Mouse (Mus musculus): Measurements from ENCODE around the gene Meioc.

The Meioc gene

GRCm38 (mm10) chr11:102663416-102663815 is at the start of gene Meioc:
Gene Meioc (plus strand): TSS chr11:102663716.
- DNase-seq (ENCODE audit: low spot score), result no peak

GRCm38 (mm10) chr11:102619449-102619848 is 44.1 kb upstream of the Meioc start:
- no peak for DNase-seq (ENCODE audit: low spot score)

- DNase-seq (ENCODE audit: low spot score), result peak; percentile 62
Measured at GRCm38 (mm10) chr11:102623876-102624789, 39.4 kb upstream of the Meioc start.

- peak; percentile 80 for DNase-seq (ENCODE audit: low spot score)
Measured at GRCm38 (mm10) chr11:102624888-102625407, 38.6 kb upstream of the Meioc start.

- DNase-seq (ENCODE audit: low spot score), result no peak
Measured at GRCm38 (mm10) chr11:102627171-102627931, 36.2 kb upstream of the Meioc start.

- DNase-seq (ENCODE audit: low spot score), result no peak
Measured at GRCm38 (mm10) chr11:102628529-102628928, 35.0 kb upstream of the Meioc start.

GRCm38 (mm10) chr11:102629375-102629774 is 34.1 kb upstream of the Meioc start:
- DNase-seq (ENCODE audit: low spot score), result no peak

GRCm38 (mm10) chr11:102630731-102631130 is 32.8 kb upstream of the Meioc start:
- no peak for DNase-seq (ENCODE audit: low spot score)

- DNase-seq (ENCODE audit: low spot score), result no peak
Measured at GRCm38 (mm10) chr11:102631203-102631602, 32.3 kb upstream of the Meioc start.

GRCm38 (mm10) chr11:102632725-102633124 is 30.8 kb upstream of the Meioc start:
- no peak for DNase-seq (ENCODE audit: low spot score)

GRCm38 (mm10) chr11:102633379-102633778 is 30.1 kb upstream of the Meioc start:
- DNase-seq (ENCODE audit: low spot score), result no peak

- peak; percentile 35 for DNase-seq (ENCODE audit: low spot score)
Measured at GRCm38 (mm10) chr11:102636887-102637286, 26.6 kb upstream of the Meioc start.

GRCm38 (mm10) chr11:102643891-102644382 is 19.6 kb upstream of the Meioc start:
- peak; percentile 25 for DNase-seq (ENCODE audit: low spot score)

GRCm38 (mm10) chr11:102646226-102646625 is 17.3 kb upstream of the Meioc start:
- DNase-seq (ENCODE audit: low spot score), result no peak

GRCm38 (mm10) chr11:102647885-102648284 is 15.6 kb upstream of the Meioc start:
- DNase-seq (ENCODE audit: low spot score), result no peak

GRCm38 (mm10) chr11:102651381-102651780 is 12.1 kb upstream of the Meioc start:
- DNase-seq (ENCODE audit: low spot score), result peak; percentile 89

- DNase-seq (ENCODE audit: low spot score), result peak; percentile 60
Measured at GRCm38 (mm10) chr11:102652844-102653243, 10.7 kb upstream of the Meioc start.

GRCm38 (mm10) chr11:102655888-102656287 is 7.6 kb upstream of the Meioc start:
- DNase-seq (ENCODE audit: low spot score), result no peak

- peak; percentile 60 for DNase-seq (ENCODE audit: low spot score)
Measured at GRCm38 (mm10) chr11:102656326-102656926, 7.1 kb upstream of the Meioc start.

- no peak for DNase-seq (ENCODE audit: low spot score)
Measured at GRCm38 (mm10) chr11:102656931-102657330, 6.6 kb upstream of the Meioc start.

GRCm38 (mm10) chr11:102665151-102665550 is 1.6 kb downstream of the Meioc start:
- DNase-seq (ENCODE audit: low spot score), result no peak

Data from retina, embryonic 14.5 days (tissue).